Mouse (Mus musculus): ENCODE measurements around the gene Stk40.

- no peak for TF ChIP-seq EP300 (optimal IDR thresholded peaks at IDR 0.05)
- TF ChIP-seq CTCF (IDR thresholded peaks at IDR 0.05; ENCODE audit: low read depth): peak; percentile 22; the same call in 1 of the 2 replicates
Observed at GRCm38 (mm10) chr4:126103057-126103581, 638 bp upstream of the Stk40 start.

All from stomach, postnatal 0 days (tissue).